Mouse (Mus musculus): Measurements from ENCODE around the gene Tmem50a. TPM values are rescaled to one million over a fixed set of nuclear protein-coding genes. Genes with fewer than 3 reads are reported as not detected.

Tmem50a gene
- total RNA-seq, 1 experiment from 2014 or later: 215 TPM

GRCm38 (mm10) chr4:134879410-134879981 is 35.3 kb downstream of the Tmem50a start:
- peak; percentile 86 for DNase-seq

- DNase-seq: peak; percentile 34
Measured at GRCm38 (mm10) chr4:134876171-134876570, 38.7 kb downstream of the Tmem50a start.

DNA sequence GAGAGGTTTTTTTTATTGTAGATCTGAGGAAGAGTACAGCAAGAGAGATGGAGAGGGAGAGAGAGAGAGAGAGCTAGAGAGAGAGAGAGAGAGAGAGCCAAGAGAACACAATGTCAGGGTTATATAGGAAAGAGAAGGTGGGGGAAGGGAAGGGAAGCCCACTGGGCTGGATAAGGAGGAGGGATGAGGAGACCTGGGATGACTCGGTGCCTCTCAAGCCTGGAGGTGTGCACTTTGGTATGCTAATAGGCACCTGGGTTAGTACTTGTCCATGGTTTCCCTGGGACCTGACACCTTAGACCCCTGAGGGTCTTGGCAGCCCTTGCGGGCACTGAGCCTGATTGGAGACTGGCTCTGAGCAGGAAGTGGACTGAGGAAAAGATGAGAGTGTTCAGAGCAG is 42.9 kb downstream of the Tmem50a start:
- DNase-seq: no peak

- no peak for DNase-seq
Measured at GRCm38 (mm10) chr4:134871477-134871876, 43.3 kb downstream of the Tmem50a start.

- DNase-seq: no peak
Measured at GRCm38 (mm10) chr4:134869815-134870375, 44.9 kb downstream of the Tmem50a start.

DNA sequence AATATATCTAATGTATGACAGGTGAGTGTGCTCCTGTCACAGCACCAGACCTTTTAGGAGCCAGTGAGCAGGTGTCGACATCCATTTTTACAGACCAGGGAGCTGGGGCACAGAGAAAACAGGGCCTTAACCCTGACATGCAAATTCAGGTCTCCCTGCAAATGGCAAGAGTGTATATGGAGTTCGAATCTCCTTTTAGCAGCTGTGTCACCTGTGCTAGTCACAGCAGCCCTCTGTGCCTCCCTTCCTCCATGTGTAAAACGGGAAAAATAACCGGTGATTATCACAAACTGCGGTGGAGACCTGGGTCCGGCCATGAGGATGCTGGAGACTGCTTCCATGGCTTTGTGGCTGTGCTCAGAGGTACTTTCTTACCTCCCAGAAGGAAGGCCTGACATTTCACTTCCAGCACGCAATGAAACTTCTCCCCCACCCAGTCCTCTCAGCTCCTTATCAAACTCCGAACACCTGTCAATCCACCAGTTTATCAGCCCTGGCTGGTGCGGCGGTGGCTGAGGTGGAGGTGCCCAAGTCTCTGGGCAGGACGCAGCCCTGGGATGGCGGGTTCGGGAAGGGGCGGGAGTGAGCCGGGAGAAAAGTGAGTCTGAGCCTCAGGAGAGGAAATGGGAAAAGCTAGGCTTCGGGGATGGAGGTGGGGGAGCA is 45.6 kb downstream of the Tmem50a start:
- DNase-seq: no peak

GRCm38 (mm10) chr4:134868490-134868889 is 46.3 kb downstream of the Tmem50a start:
- no peak for DNase-seq

DNA sequence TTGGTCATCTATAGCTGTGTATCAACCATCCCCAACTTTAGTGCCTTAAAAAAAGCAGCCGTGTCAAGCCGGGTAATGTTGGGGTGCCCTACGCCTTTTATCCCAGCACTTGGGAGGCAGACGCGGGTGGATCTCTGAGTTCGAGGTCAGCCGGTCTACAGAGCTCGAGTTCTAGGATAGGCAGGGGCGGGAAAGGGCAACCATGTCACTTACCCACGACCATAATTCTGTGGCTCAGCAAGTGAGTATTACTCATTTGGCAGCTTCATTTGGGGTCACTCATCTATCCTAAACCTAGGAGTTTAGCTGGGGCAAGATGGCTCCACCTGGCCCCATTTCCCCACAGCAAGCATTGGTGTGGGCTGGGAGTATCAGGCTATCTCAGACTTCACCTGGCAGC is 46.8 kb downstream of the Tmem50a start:
- DNase-seq: no peak

- DNase-seq: no peak
Measured at GRCm38 (mm10) chr4:134867661-134868060, 47.2 kb downstream of the Tmem50a start.

- no peak for DNase-seq
Measured at GRCm38 (mm10) chr4:134867213-134867612, 47.6 kb downstream of the Tmem50a start.

DNA sequence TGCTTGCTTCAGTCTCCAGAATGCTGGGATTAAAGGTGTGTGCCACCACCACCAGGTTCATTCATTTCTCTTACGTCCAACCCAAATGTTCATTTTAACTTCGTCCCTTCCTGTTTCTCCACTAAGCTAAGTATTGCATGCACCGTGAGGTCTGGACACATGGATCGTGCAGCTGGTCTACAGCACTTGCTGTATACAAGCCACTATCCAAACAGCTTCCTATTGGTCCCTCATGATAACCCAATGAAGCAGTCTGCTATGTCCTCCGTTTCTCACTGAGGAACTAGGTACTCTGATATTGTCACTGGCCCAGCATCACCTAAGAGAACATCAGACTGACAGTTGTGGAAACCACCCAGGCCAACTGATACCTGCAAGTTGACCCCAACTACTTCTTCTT is 49.0 kb downstream of the Tmem50a start:
- DNase-seq: no peak

DNA sequence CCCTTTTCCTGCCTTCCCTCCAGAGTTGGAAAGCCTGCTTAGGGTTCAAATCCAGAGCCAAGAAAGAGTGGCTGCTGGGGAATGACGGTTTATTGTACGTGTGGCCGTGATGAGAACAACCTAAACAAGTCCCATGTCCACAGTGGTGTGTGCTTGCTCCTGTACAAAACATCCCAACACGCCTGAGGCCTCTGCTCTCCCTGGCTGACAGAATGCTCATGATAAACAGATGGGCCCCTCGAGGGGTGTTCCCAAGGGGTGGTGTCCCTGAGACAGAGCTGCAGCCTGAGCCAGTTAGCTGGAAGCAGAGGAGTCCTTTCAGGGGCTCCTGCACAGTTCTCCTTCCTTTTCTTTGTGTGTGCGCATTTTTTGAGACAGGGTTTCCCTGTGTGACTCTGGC is 49.5 kb downstream of the Tmem50a start:
- no peak for DNase-seq

GRCm38 (mm10) chr4:134863937-134864729 is 50.7 kb downstream of the Tmem50a start, which contains the start of gene Rhd:
Gene Rhd (plus strand): TSS chr4:134864536.
- DNase-seq: no peak

- DNase-seq: no peak
Measured at GRCm38 (mm10) chr4:134862996-134863395, 51.8 kb downstream of the Tmem50a start.

- DNase-seq: no peak
Measured at GRCm38 (mm10) chr4:134861884-134862283, 52.9 kb downstream of the Tmem50a start.

DNA sequence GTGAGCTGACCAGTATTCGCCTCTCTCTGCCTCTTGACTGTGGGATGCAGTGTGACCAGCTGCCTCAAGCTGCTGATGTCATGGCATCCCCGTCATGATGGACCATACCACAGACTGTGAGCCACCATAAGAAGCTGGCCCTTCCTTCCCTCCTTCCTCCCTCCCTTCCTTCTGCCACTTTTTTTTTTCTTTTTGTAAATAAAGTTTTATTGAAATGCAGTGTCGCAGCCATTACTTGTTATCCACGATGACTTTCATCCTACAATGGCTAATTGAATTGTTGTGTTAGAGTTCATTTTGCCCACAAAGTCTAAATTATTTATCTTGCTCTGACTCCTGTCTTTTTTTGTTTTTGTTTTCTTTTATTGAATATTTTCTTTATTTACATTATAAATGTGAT is 56.3 kb downstream of the Tmem50a start:
- DNase-seq: no peak

DNA sequence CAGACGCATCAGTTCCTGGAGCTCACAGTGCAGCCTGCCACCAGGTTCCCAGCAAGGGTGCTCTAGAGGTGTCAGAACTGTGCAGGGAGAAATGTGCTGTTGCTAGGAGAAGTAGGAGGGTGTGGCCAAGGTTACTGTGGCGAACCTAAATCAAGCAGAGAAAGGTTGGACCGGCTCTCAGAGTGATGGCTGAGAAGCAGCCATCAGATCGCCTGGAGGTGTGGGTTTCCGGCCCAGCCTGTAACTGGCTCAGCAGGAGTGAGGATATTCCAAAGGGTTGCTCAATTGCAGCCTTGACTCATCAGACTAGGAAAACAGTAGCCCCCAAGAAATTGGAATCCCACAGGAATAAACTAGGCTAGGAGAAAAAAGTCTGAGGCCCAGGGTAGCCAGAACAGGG is 58.3 kb downstream of the Tmem50a start:
- no peak for DNase-seq

DNA sequence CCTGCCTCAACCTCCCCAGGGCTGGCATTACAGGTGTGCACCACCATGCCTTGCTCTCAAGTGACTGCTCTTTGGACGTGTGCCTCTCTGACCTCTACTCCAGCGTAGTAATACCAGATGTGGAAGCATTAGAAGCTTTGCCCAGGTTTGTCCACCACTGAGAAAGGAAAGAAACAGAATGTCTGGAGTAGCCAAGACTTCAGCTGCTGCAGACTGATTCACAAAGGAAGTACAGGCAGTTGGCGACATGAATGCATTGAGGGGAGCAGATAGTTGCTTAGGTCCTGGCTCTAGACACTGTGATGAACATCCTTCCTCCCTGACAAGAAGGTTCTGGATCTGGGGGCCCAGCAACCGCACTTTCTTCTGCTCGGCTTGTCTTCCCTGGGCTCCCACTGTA is 58.8 kb downstream of the Tmem50a start:
- DNase-seq: no peak

DNA sequence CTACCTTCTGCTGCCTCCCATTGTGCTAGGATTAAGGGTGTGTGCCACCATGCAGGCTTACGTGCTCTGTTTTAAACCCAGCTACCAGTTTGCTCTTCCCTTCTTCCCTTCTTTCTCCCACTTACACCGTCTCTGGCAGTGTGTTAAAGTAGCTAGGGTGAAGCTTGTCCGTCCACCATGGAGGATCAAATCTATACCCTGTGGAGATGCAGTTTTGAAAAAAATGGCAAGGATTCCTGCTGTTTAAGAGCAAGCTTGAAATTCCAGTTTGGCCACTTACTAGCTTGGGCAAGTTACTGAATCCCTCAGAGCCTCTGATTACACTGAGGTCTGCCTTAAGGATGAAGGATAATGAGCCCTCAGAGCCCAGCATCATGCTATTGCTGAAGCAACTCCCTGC is 59.5 kb downstream of the Tmem50a start:
- DNase-seq: no peak

DNA sequence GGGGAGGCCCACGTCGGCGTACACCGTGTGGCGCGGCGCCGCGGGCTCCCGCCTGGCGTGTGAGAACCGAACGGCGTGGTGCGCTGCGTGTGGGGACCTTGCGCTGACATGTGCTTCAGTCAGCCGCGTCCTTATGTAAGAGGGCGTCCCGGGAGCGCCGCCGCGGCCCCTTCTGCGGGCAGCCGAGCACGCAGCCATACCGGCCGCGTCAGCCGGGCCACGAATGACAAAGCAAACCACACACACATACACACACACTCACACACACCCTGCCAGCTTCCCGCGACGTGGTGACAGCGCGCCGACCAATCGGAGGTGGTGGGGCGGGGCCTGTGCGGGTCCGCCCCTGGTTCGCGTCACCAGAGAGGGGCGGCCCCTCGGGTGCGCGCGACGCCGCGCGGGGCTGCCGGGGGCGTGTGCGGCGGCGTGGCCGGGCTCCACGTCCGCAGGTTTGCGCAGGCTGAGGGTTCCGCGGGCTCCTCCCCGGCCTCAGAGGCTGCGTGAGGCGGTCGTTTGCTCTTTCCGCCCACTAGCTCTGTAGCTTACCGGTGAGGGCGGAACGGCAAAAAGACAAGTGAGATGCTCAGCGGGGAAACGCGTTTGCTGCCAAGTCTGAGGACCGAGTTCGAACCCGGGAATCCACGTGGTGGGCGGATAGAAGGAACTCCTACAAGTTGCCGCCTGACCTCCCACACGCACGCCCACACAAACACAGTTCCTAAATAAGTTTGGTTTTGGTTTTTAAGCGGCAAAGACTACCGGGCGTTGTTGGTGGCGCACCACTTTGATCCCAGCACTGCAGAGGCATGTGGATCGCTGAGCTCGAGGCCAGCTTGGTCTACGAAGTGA is 61.0 kb downstream of the Tmem50a start:
- peak; percentile 97 for DNase-seq

GRCm38 (mm10) chr4:134853259-134853636 is 61.6 kb downstream of the Tmem50a start, which contains the start of gene Maco1:
Gene Maco1 (minus strand): TSS chr4:134853345.
- peak; percentile 99 for DNase-seq

Data from adrenal gland, postnatal 14 days (tissue).